Mouse (Mus musculus) CH12.LX (cell line): ENCODE results near the gene Slc24a3. TPM values are rescaled to one million over a fixed set of nuclear protein-coding genes. Genes with fewer than 3 reads are reported as not detected.

Source experiments
- DNase-seq: peaks from one replicate; pipeline ENCODE4 v3.0.0-alpha.2; 2013; ENCODE audit errors: extremely low read depth
- H3K27ac ChIP-seq: 2 replicates; pipeline ENCODE4 v1.5.1; 2012; ENCODE audit warnings: low read depth, mild to moderate bottlenecking, control low read depth, moderate library complexity; ENCODE audit not compliant: insufficient read depth
- H3K27me3 ChIP-seq: replicated peaks from 2 replicates; pipeline ENCODE3; 2012; ENCODE audit warnings: inconsistent platforms
- H3K36me3 ChIP-seq, 2 experiments: replicated peaks in 1 of 2; 2 replicates each; pipeline versions ENCODE3 to v1.6.1; 2012; ENCODE audit warnings: inconsistent platforms in 1 of 2, low read length in 1 of 2, mild to moderate bottlenecking in 1 of 2, mixed read lengths in 1 of 2, moderate library complexity in 1 of 2; ENCODE audit not compliant: control insufficient read depth in 1 of 2, insufficient read depth in 1 of 2
- H3K4me1 ChIP-seq, 2 experiments: 2 replicates each; pipeline ENCODE4 v1.6.1; 2012; ENCODE audit warnings: inconsistent platforms in 1 of 2, moderate library complexity in 1 of 2; ENCODE audit not compliant: insufficient read depth in 2 of 2, control insufficient read depth in 1 of 2
- H3K4me2 ChIP-seq: 2 replicates; pipeline ENCODE4 v1.6.1; 2012; ENCODE audit warnings: low read depth, mild to moderate bottlenecking, control low read depth; ENCODE audit not compliant: poor library complexity, insufficient read depth, severe bottlenecking
- H3K4me3 ChIP-seq, 3 experiments: fragments of 150-350 bp in 1 of 3; sonication (generic) in 1 of 3; replicated peaks in 1 of 3; 2 replicates each; pipeline versions ENCODE3 to v1.5.1; 2011 to 2012; ENCODE audit warnings: low read depth in 2 of 3, low read length in 2 of 3, mild to moderate bottlenecking in 2 of 3, moderate library complexity in 2 of 3, control low read depth in 1 of 3, improper control_type of control experiment in 1 of 3, inconsistent platforms in 1 of 3, mixed read lengths in 1 of 3; ENCODE audit not compliant: poor library complexity in 1 of 3
- H3K79me2 ChIP-seq: replicated peaks from 2 replicates; pipeline ENCODE4 v1.6.1; 2012; ENCODE audit warnings: mild to moderate bottlenecking, moderate library complexity; ENCODE audit not compliant: control insufficient read depth, poor library complexity, insufficient read depth, severe bottlenecking; ENCODE audit errors: extremely low read depth
- H3K9ac ChIP-seq: 2 replicates; pipeline ENCODE4 v1.6.1; 2012; ENCODE audit warnings: low read depth, mild to moderate bottlenecking, control low read depth, moderate library complexity; ENCODE audit not compliant: insufficient read depth
- H3K9me3 ChIP-seq: replicated peaks from 2 replicates; pipeline ENCODE3; 2012; ENCODE audit warnings: low read length, inconsistent platforms, mixed read lengths
- E2F4 ChIP-seq: IDR thresholded peaks from 2 replicates; pipeline ENCODE4 v1.6.1; 2011; ENCODE audit warnings: low read depth, low read length, improper control_type of control experiment; ENCODE audit not compliant: insufficient replicate concordance
- ELF1 ChIP-seq: IDR thresholded peaks from 2 replicates; pipeline ENCODE4 v1.6.1; 2014; ENCODE audit warnings: low read depth, mild to moderate bottlenecking, inconsistent platforms, low read length, improper control_type of control experiment
- EP300 ChIP-seq: IDR thresholded peaks from 2 replicates; pipeline ENCODE4 v1.6.1; 2011; ENCODE audit warnings: low read length, improper control_type of control experiment
- ETS1 ChIP-seq: conservative IDR thresholded peaks from 2 replicates; pipeline ENCODE4 v1.6.1; 2012; ENCODE audit warnings: low read depth, mild to moderate bottlenecking, inconsistent platforms, low read length, improper control_type of control experiment, moderate library complexity
- HCFC1 ChIP-seq: IDR thresholded peaks from 2 replicates; pipeline ENCODE4 v1.6.1; 2012; ENCODE audit warnings: low read depth, mild to moderate bottlenecking, inconsistent platforms, low read length, improper control_type of control experiment
- MAFK ChIP-seq: IDR thresholded peaks from 2 replicates; pipeline ENCODE4 v1.6.1; 2011; ENCODE audit warnings: low read length, improper control_type of control experiment; ENCODE audit not compliant: insufficient replicate concordance
- MAX ChIP-seq: IDR thresholded peaks from 2 replicates; pipeline ENCODE4 v1.6.1; 2011; ENCODE audit warnings: low read length, improper control_type of control experiment
- MAZ ChIP-seq: IDR thresholded peaks from 2 replicates; pipeline ENCODE4 v1.6.1; 2012; ENCODE audit warnings: low read depth, mild to moderate bottlenecking, inconsistent platforms, low read length, improper control_type of control experiment, moderate library complexity
- NRF1 ChIP-seq: IDR thresholded peaks from 2 replicates; pipeline ENCODE4 v1.6.1; 2014; ENCODE audit warnings: low read depth, mild to moderate bottlenecking, inconsistent platforms, low read length, improper control_type of control experiment, moderate library complexity
- POLR2A ChIP-seq: IDR thresholded peaks from 2 replicates; pipeline ENCODE4 v1.6.1; 2011; ENCODE audit warnings: low read depth, mild to moderate bottlenecking, improper control_type of control experiment, low read length
- POLR2AphosphoS2 ChIP-seq: IDR thresholded peaks from 2 replicates; pipeline ENCODE4 v1.6.1; 2011; ENCODE audit warnings: low read depth, low read length, improper control_type of control experiment
- SIN3A ChIP-seq: IDR thresholded peaks from 2 replicates; pipeline ENCODE4 v1.6.1; 2012; ENCODE audit warnings: low read length, improper control_type of control experiment, inconsistent platforms
- SMC3 ChIP-seq: IDR thresholded peaks from 2 replicates; pipeline ENCODE4 v1.6.1; 2011; ENCODE audit warnings: low read depth, low read length, improper control_type of control experiment
- TBP ChIP-seq: conservative IDR thresholded peaks from 2 replicates; pipeline ENCODE4 v1.6.1; 2011; ENCODE audit warnings: low read depth, low read length, improper control_type of control experiment
- TCF12 ChIP-seq: IDR thresholded peaks from 2 replicates; pipeline ENCODE4 v1.6.1; 2014; ENCODE audit warnings: low read depth, mild to moderate bottlenecking, inconsistent platforms, low read length, improper control_type of control experiment
- UBTF ChIP-seq: IDR thresholded peaks from 2 replicates; pipeline ENCODE4 v1.6.1; 2012; ENCODE audit warnings: low read depth, mild to moderate bottlenecking, inconsistent platforms, low read length, improper control_type of control experiment, moderate library complexity
- USF1 ChIP-seq: IDR thresholded peaks from 2 replicates; pipeline ENCODE4 v1.6.1; 2014; ENCODE audit warnings: low read depth, mild to moderate bottlenecking, inconsistent platforms, low read length, improper control_type of control experiment
- ZNF384 ChIP-seq: IDR thresholded peaks from 2 replicates; pipeline ENCODE4 v1.6.1; 2012; ENCODE audit warnings: low read depth, low read length, improper control_type of control experiment, inconsistent platforms
- dilution Hi-C: fragments of 300-500 bp; cut with MboI; formaldehyde crosslinking; loops from 2 replicates; pipeline ENCODE4 v1.14.3; 2020; ENCODE audit warnings: low sequenced_read_pairs; ENCODE audit not compliant: extremely low pct_unique_long_range_greater_than_20kb, extremely low pct_ligation_motif_present
- in situ Hi-C: fragments of 300-500 bp; cut with MboI; formaldehyde crosslinking; loops from 3 replicates; pipeline ENCODE4 v1.14.3; 2019; ENCODE audit warnings: low sequenced_read_pairs, low pct_ligation_motif_present, low pct_unique_long_range_greater_than_20kb, mixed read lengths
- polyA plus RNA-seq: library from polyadenylated mRNA; unstranded; fragments of >175 nt; gene quantifications from 2 replicates; pipeline ENCODE4 v1.2.1, GENCODE M21; 2012; ENCODE audit warnings: low read depth; ENCODE audit not compliant: insufficient read length
- total RNA-seq, 2 experiments: library from RNA; depleted of rRNA; stranded (reverse); fragments of 300-350 nt in 1 of 2; fragments of >200 nt in 1 of 2; gene quantifications; 2 replicates each; pipeline ENCODE4 v1.2.3; 2012 to 2014

Slc24a3 gene
- total and polyA plus RNA-seq, 3 experiments, result not detected

DNA sequence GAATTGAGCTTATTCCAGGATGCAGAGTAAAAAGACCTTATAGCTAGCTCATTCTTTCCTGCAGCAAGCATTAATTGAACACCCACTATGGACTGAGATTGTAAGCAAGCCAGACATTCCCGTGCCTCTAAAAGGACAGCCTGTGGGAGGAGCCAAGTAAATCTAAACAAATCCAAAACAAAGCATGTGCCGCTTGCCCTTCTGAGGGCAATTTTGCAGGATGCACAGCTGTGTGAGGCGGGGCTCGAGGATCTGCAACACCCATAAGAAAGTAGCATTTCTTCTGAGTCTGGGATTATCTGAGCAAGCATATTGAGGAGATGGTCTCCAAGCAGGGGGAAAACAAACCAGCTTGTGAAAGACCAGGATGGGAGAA lies 464.2 kb downstream of the Slc24a3 start:
- TF ChIP-seq SIN3A, result no peak
- no peak for TF ChIP-seq EP300
- TF ChIP-seq UBTF, result no peak
- no peak for TF ChIP-seq HCFC1
- no peak for TF ChIP-seq TCF12
- TF ChIP-seq MAZ, result no peak
- TF ChIP-seq NRF1, result no peak
- no peak for TF ChIP-seq POLR2A
- TF ChIP-seq ZNF384, result no peak
- TF ChIP-seq POLR2AphosphoS2, result no peak
- TF ChIP-seq USF1, result no peak
- no peak for TF ChIP-seq ETS1
- no peak for TF ChIP-seq ELF1
- no peak overlapping the region for H3K9ac ChIP-seq
- H3K79me2 ChIP-seq, result no peaks in the 10 kb centered on the region
- in situ Hi-C loops (no loop called here), dilution Hi-C loops (no loop called here)
- H3K9me3 ChIP-seq, result no peaks in the 10 kb centered on the region
- no peaks in the 10 kb centered on the region for H3K4me1 ChIP-seq
- no peak overlapping the region for H3K4me3 ChIP-seq
- H3K36me3 ChIP-seq, result no peaks in the 10 kb centered on the region
- H3K4me2 ChIP-seq, result no peak overlapping the region
- H3K27ac ChIP-seq, result no peak overlapping the region
- peaks cover 25% of the 10 kb centered on the region for H3K27me3 ChIP-seq
- no peak for DNase-seq

DNA sequence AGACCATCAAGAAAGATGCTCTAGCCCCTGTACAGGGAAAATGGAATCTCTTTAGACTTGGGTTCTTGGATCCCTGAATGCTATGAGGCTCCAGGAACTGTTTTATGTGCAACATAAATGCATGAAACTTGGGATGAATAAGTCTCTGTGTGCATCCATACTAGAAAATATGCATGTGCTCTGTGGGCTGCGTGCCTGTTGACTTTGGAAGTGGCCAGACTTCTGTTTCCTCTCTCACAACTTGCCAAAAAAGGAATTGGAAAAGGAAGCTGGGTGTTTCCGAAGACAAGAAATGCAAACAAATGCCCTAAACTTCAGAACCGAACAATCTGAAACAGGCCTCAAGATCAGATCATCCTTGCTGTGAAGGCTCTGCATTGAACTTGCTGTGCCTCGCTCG lies 466.3 kb downstream of the Slc24a3 start:
- no peaks in the 10 kb centered on the region for H3K4me1 ChIP-seq
- DNase-seq, result no peak
- dilution Hi-C loops (no loop called here), in situ Hi-C loops (no loop called here)
- peaks cover 25% of the 10 kb centered on the region for H3K27me3 ChIP-seq
- peaks cover 3% of the 10 kb centered on the region for H3K9me3 ChIP-seq
- H3K4me3 ChIP-seq, result no peak overlapping the region
- H3K27ac ChIP-seq, result no peak overlapping the region
- no peak overlapping the region for H3K9ac ChIP-seq
- H3K79me2 ChIP-seq, result no peaks in the 10 kb centered on the region
- no peak overlapping the region for H3K4me2 ChIP-seq
- no peaks in the 10 kb centered on the region for H3K36me3 ChIP-seq
- TF ChIP-seq TBP (no peak), SMC3 (no peak), HCFC1 (no peak), MAX (no peak), MAFK (no peak), E2F4 (no peak), POLR2AphosphoS2 (no peak)
